7 mouse cellular contexts compared by ENCODE assay signal in genomic region chr5:150665132-150665954, GRCm38 (mm10). TPM values are rescaled to one million over a fixed set of nuclear protein-coding genes. Genes with fewer than 3 reads are reported as not detected.
DNase-seq lines count a peak whose midpoint lies in the region; ATAC-seq lines count a peak whose summit lies in the region.

No protein-coding gene starts in this region.

- H3K36me3 ChIP-seq in intestine, embryonic 15.5 days, result peaks cover 10% of the 10 kb centered on the region; the same call in 1 of the 2 replicates
- peaks cover 34% of the 10 kb centered on the region for H3K36me3 ChIP-seq in midbrain, embryonic 10.5 days

- peak overlapping the region; percentile 62 for H3K4me2 ChIP-seq in intestine, embryonic 15.5 days (replicated peaks)

- H3K4me1 ChIP-seq in intestine, embryonic 15.5 days (replicated peaks), result no peaks in the 10 kb centered on the region; the same call in 1 of the 2 replicates
- peaks cover 12% of the 10 kb centered on the region; the same call in 1 of the 2 replicates for H3K4me1 ChIP-seq in midbrain, embryonic 10.5 days

- H3K9ac ChIP-seq in intestine, embryonic 15.5 days, result peak overlapping the region; percentile 78

- peak overlapping the region; percentile 97 for H3K27ac ChIP-seq in intestine, embryonic 15.5 days
- peak overlapping the region; percentile 91 for H3K27ac ChIP-seq in midbrain, embryonic 10.5 days (replicated peaks)

- no peaks in the 10 kb centered on the region for H3K27me3 ChIP-seq in intestine, embryonic 15.5 days (replicated peaks)
- H3K27me3 ChIP-seq in midbrain, embryonic 10.5 days (ENCODE audit: low read depth, poor library complexity, severe bottlenecking), result no peaks in the 10 kb centered on the region

- WGBS in intestine, embryonic 15.5 days, result under 1% methylated on average over 52 of the region's 52 CpGs
- WGBS in midbrain, embryonic 10.5 days, result under 1% methylated on average over 52 of the region's 52 CpGs

- ATAC-seq in intestine, embryonic 15.5 days, result peak; percentile 99

- no peaks in the 10 kb centered on the region for H3K9me3 ChIP-seq in intestine, embryonic 15.5 days
- H3K9me3 ChIP-seq in midbrain, embryonic 10.5 days (replicated peaks), result no peaks in the 10 kb centered on the region

- DNase-seq in adrenal gland, adult 2 months, result peak; percentile 96
- DNase-seq in embryo, embryonic 11.5 days (ENCODE audit: low read depth, low spot score), result peak; percentile 97
- DNase-seq in gastrocnemius, postnatal 36 days, result peak; percentile 87 to 89
- DNase-seq in left cerebral cortex, postnatal 25 days (ENCODE audit: low spot score in 2 of 2), result peak; percentile 96 to 99
- peak; percentile 93 for DNase-seq in midbrain, embryonic 10.5 days (ENCODE audit: low spot score)
- DNase-seq in right cerebral cortex, postnatal 4 days, result peak; percentile 94

- intact Hi-C loops in gastrocnemius, postnatal 36 days (cut with DNase I), result loop anchor here (5.0 to 10.0 kb wide), 2 partner anchors 143 to 211 kb away; partner anchors contain the start of gene Brca2
- intact Hi-C loops in left cerebral cortex, postnatal 25 days (cut with DNase I), result loop anchor here (2.0 to 10.0 kb wide), 3 partner anchors 143 to 501 kb away; partner anchors contain the start of gene Brca2

- peak overlapping the region; percentile 67 for H3K4me3 ChIP-seq in intestine, embryonic 15.5 days (replicated peaks)
- peak overlapping the region; percentile 90 for H3K4me3 ChIP-seq in midbrain, embryonic 10.5 days

RNA-seq across cellular contexts. Expression of gene N4bp2l2, which starts 0.6 kb away (rescaled TPM):
- total RNA-seq in adrenal gland, adult 2 months (2021), result 10 to 100 TPM; 66.0 to 71.4 TPM
- 5.3 and 6.8 TPM in 2 replicates for polyA plus RNA-seq in adrenal gland, adult 2 months (2012; rRNA removed)
- total RNA-seq in gastrocnemius, postnatal 36 days (2021), result 10 to 100 TPM; 23.6 to 28.8 TPM
- polyA plus RNA-seq in intestine, embryonic 15.5 days (2015; fragmentation: Nextera tagmentation; extraction: Ambion mirVana), result 34.4 and 38.3 TPM in 2 replicates
- total RNA-seq in left cerebral cortex, postnatal 25 days (2021), result 10 to 100 TPM; 82.7 to 86.1 TPM
- 30.3 and 30.4 TPM in 2 replicates for polyA plus RNA-seq in midbrain, embryonic 10.5 days (2016; fragmentation: Nextera tagmentation; extraction: Ambion mirVana)

RNA-seq across cellular contexts. Expression of gene Pds5b, which starts 8.2 kb away (rescaled TPM):
- total RNA-seq in adrenal gland, adult 2 months (2021), result 10 to 100 TPM; 21.4 to 22.8 TPM
- polyA plus RNA-seq in adrenal gland, adult 2 months (2012; rRNA removed), result 1.0 and 1.2 TPM in 2 replicates
- 10 to 100 TPM; 16.7 to 18.4 TPM for total RNA-seq in gastrocnemius, postnatal 36 days (2021)
- 22.2 and 25.3 TPM in 2 replicates for polyA plus RNA-seq in intestine, embryonic 15.5 days (2015; fragmentation: Nextera tagmentation; extraction: Ambion mirVana)
- total RNA-seq in left cerebral cortex, postnatal 25 days (2021), result 10 to 100 TPM; 76.4 to 78.5 TPM
- polyA plus RNA-seq in midbrain, embryonic 10.5 days (2016; fragmentation: Nextera tagmentation; extraction: Ambion mirVana), result 36.2 and 37.8 TPM in 2 replicates

Comparison
In these comparisons a context has a peak if more than half of its experiments do, and no peak if none do; other contexts are left out.
1. Peak in every context shown above with its lines: DNase-seq, ATAC-seq, H3K4me3 ChIP-seq and H3K27ac ChIP-seq.